Mouse (Mus musculus) left cerebral cortex, postnatal 25 days (tissue): Measurements from ENCODE around the gene Tfip11. TPM values are rescaled to one million over a fixed set of nuclear protein-coding genes. Genes with fewer than 3 reads are reported as not detected.

ENCODE experiments used
- DNase-seq, 2 experiments: peaks; one replicate each; pipeline ENCODE4 v3.0.0; 2022; ENCODE audit warnings: low spot score in 2 of 2, mixed read lengths in 1 of 2
- intact Hi-C: fragments of 180-260 bp; cut with DNase I; formaldehyde crosslinking; loops from one replicate; pipeline ENCODE4 v1.15.1; 2025
- total RNA-seq, 2 experiments: library from RNA; stranded (reverse); gene quantifications; 2 replicates each; pipeline ENCODE4 v1.2.3; 2021

Tfip11 gene
- 10 to 100 TPM; 39.9 to 40.0 TPM for total RNA-seq

DNA sequence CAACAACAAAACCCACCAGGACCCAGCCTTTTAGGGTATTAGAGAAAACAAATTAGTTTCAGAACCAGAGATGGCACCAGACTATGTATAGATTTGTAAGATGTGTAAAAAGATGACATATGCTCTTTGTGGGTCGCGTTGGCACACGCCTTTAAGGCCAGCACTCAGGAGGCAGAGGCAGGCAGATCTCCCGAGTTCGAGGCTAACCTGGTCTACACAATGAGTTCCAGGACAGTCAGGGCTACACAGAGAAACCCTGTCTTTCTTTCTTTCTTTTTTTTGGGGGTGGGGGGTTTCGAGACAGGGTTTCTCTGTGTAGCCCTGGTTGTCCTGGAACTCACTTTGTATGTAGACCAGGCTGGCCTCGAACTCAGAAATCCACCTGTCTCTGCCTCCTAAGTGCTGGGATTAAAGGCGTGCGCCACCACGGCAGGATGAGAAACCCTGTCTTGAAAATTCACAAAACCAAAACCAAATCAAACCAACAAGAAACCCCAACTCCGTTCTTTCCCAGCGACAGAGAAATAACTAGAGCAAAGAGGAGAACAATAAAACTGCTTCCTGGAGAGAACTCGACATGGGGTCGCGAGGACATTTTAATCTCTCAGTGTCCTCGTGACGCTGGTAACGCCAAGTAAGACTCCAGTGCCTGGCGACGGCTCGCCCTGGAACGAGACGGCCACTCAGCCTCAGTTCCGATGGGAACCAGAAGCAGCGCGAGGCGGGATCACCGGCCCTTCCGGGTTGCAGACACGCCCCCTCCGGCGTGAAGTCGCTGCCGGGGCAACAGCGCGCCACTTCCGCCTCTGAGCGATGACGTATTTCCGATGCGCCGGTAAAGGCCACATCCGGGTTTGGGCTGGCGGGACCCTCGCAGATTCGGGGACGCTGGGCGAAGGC, at the start of gene Tfip11:
Gene Tfip11 (plus strand): TSS at position 813 of the 900 bp plus-strand sequence.
- peak; percentile 96 to 98 for DNase-seq
- intact Hi-C loops: loop anchor here (1.0 to 2.0 kb wide), 3 partner anchors 18 to 85 kb away; partner anchors contain the start of genes Hps4, Srrd and Tpst2

DNA sequence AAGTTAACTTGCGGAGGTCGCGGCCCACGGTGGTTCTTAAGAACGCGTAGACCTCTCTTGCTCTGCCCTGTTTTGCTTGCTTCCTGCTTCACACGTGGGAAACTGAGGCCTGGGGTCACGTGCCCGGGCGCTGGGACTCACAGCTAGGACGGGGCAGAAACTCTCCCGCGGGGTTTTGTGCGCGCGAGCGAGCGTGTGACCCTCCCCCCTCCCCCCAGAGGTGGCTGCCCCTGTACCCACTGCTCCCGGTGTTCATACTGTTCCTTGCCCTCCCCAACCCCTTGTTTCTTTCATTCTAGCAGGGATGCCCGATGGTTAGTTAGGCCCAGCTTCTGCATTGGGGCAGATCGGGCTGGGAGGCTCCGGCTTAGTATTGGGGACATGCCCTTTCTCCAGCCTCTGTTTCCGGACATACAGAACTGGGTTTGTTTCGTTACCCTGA, 49.2 kb upstream of the Tfip11 start:
- no peak for DNase-seq
- intact Hi-C loops: loop anchor here (1.0 to 2.0 kb wide), 3 partner anchors 44 to 50 kb away; partner anchors contain the start of gene Tfip11

DNA sequence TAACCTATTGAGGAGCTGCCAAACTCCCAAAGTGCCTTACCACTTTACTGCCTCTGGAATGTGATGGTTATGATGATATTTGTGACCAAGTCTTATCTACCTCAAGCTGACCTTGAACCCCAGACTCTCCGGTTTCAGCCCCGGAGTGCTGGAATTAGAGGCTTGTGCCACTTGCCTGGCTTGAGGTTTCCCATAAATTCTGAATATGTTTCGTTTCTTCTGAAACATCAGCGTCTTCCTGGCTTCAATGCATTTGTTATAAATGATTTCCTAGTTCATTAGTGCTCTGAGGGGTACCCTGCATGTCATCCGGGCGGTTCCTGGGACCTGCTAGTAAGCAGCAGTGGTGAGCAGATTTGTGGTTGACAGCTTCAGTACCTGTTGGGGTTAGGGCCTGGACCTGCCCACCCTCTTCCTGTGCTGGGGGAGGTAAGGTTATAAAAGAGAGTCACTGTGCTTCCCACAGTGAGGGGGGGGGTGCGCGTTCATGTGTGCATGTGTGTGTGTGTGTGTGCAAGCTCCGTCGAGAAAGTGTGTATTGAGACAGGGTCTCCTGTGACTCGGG, 48.2 kb upstream of the Tfip11 start:
- no peak for DNase-seq
- intact Hi-C loops: loop anchor here (2.0 kb wide), 2 partner anchors 49 kb away; partner anchors contain the start of gene Tfip11

DNA sequence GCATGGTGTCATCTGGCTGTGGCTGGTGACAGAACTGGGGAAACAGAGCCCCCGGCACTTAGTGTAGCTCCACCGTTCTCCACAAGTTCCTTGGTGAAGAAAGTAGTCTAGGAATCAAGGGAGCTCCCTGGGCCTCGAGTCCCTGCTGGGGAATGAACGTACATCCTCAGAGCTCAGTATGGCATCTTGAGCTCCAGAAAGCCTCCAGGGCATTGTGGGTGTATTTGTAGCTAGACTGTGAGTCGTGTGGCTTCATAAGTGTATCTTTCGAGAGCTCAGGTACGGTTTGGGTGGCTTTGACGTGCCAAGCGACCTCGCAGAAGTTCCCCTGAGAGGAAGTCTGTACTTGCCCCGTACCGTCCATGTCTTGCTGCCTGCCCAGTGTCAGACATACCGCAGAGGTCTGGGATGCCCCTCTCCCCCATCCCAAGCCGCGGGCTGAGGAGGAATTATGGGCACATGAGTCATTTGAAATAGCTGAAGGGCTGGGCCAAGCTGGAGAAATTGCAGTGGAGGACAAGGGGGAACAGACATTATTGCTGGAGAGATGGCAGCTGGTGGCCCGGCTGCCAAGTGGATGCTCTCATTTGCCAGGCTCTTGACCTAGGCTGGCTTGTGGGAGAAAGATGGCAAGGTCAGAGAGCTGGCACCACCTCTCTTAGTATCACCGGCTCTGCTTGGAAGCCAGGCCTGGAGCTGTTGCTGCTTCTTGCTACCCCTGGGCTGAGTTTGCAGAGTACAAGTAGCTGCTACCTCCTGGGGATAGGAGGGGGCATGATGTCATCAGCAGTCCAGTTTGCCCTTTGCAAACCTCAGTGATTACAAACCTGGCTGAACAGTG, 46.8 kb upstream of the Tfip11 start:
- intact Hi-C loops: no loop called here
- DNase-seq: no peak

DNA sequence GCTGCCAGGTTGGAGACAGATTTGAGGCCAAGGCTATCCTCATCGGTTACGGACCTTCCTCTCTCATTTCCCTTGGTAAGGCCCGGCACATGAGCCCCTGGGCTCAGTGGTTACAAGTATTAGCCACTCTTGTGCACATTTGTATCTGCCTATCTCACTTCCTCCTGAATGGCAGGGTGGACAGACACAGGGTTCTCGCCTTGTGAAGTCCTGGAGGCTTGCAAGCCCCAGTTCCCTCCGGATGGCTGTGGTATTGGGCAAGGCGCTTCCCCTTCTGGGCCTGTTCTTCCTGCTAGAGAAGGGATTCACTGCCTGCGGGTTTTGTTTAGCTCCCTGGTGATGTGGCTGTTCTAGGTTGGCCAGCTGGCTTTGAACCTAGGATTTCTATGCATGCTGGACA, 46.0 kb upstream of the Tfip11 start:
- intact Hi-C loops: no loop called here
- DNase-seq: peak in 1 of 2 experiments; percentile 45

DNA sequence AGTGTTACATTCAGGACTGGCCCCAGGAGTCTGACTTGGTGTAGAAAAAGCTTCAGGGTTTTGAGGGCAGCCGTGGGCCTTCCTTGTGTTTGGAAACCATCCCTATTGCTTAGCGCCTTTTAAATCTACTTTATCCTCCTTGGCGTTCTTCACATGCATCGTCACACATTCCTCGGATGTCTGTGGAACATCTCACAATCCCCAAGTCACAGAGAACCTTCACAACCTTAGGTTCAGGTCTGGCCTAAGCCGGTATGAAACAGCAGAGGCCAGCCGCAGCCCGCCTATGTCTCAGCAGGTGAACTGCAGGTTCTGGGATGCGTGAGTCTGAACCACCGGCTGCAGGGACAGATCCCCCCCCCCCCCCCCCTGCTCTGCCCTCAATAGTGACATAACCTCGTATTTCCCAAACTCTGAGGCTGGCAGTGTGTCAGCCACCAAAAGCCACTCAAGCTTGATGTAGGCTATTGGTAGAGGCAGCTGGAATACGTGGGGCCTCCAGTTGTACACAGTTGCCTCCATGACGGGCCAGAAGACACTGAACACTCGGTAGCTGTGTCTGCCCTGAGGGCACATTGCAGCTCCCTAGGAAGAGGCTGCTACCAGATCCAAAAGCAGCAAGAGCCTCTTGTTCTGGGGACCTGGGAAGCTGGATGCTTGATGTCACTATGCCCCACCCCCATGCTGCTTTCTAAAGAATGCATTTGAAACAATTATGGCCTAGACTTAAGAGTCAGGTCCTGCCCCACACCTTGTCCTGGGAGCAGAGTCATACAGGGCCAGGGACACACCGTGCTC, 45.1 kb upstream of the Tfip11 start:
- DNase-seq: no peak
- intact Hi-C loops: no loop called here

DNA sequence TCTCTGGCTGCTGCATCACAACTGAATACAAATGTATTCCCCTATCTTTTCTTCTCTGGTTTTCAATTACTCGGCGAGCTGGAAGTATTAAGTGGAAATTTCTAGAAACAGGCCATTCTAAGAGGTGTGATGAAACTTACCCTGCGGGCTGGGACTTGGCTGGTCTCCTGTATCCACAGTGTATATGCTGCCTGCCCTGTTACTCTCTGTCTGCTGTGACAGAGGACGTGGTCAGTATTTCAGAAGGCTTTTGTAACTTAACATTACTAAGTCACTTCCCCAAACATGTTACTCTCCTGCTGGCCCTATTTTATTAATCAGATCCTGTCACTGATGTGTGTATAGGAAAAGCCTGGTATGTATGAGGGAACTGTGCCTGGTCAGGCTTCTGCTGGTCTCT, 44.5 kb upstream of the Tfip11 start:
- no peak for DNase-seq

DNA sequence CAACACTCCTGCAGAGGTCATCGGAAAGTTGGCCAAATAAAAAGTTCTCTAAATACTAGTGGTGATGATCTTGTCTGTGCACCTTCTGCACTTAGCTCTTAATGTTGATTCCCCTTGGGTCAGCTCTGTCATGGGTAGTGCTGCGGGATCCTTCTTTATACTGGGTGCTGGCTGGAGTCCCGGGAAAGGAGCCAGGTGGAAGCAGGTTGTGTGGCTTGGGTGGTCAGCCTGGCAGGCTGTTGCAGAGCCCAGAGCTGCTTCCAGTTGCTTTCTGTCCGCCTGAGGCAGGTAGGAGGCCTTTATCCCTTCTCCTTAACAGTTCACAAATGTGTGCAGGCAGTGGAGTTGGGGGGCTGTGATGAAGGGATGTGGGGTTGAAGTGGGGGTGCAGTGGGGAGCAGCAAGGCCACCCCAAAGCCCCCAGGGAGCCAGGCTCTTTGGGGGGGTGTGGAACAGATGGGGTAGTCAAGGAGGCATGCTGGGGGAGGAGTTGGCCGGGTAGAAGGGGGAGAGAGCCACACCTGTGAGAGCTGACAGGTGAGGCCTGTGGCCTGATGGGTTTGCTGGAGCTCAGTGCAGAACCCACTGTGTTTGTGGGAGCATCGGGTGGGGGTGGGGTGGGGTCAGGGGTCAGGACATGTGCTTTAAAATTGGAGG, 43.9 kb upstream of the Tfip11 start:
- DNase-seq: no peak
- intact Hi-C loops: no loop called here

More for the DNA sequence above, 44.5 kb upstream of the Tfip11 start:
- intact Hi-C loops: no loop called here

DNA sequence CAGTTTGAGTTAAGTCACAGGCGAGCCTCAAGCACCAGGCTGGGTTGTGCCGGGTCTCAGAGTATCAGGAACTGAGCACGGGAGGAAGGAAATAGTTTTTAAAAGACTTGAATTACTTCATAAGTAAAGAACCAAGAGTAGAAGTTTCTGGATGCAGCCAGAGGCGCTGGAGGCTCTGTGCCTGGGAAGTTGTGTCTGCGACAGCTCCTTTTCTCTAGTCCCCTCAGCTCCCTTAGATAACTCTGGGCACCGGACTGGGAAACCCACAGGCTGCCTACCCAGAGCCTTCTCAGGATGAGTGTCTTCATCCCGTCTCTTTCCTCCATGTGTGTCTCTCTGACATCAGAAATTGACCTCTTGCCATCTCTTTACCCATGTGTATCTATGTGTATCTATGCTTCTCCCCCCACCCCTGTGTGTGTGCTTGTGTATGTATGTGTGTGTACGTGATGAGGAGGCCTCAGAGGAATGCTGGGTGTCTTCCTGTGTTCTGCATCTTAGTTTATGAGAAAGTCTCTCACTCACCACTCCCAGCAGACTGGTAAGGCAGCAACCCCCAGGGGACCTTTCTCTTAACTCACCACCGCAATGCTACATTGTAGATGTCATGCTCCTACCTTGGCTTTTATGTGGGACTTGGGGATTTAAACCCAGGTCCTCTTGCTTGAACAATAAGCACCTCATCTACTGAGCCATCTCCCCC, 43.2 kb upstream of the Tfip11 start:
- DNase-seq: no peak

DNA sequence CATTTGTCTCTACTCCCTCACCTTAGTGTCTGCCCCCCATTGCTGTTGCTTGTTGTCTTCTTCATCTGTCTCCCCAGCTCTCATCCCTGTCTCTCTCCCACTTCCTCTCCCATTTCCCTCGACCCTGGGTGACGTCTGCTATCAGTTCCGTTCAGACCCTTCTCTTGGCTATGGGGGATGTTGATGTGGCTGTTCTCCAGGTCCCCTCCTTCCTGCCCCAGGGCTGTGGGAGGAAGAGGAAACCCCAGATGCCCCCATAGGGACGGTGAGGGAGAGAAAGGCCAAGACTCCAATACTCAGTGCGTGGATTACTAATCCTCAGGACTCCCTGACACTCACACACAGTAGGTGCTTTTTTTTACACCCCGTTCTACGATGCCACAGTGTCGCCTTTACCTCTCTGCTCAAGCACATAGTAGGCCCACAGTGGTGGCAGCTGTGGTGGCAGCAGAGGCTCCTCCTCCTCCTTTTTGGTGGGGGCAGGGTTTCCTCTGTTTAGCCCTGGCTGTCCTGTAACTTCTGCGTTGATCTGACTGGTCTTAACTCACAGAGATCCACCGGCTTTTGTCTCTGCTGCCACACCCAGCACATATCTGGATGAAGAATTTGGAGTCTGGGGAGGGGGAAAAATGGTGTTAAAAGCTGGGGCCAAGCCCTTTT, 42.5 kb upstream of the Tfip11 start:
- DNase-seq: no peak
- intact Hi-C loops: no loop called here

More for the DNA sequence above, 43.2 kb upstream of the Tfip11 start:
- intact Hi-C loops: no loop called here

DNA sequence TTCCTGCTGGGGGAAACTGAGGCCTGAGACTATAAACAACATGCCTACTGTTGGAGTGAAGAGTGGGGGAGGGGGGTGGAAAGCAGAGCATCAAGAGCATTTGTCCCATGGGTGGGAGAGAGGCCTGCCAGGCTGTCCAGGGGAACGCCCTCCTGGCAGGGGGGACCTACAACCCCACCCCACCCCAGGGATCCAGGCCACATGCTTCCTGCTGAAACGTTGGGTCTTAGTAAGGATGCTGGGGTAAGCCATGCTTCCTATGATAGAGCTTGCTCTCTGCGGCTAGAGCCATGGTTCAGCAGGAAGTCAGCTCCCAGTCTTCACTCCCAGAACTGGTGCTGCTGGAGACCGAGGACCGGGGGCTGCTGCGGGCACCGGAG, 42.0 kb upstream of the Tfip11 start:
- no peak for DNase-seq
- intact Hi-C loops: no loop called here

DNA sequence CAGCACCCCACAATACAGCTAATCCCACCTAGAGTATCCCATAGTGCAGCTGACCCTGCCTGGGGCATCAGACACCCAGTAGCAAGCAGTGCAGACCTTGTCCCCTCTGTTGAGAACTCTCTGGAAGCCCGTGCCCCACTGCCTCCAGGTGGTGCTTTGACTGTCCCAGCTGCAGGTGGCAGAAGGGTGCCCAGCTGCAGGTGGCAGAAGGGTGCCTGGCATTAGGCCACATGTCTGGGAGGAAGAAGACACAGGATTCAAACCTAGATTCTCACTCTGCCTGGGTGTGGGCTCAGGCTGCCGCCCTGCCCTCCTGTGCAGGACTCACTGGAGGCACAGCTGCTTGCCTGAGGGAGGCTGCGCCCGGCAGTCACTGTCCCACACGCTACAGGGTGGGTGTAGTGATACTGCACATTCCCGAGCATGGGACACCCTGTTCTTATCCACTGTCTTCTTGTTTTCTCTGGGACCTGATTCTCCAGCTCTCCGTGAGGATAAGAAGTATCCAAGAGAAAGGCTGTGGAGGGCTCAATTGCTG, 40.5 kb upstream of the Tfip11 start:
- no peak for DNase-seq
- intact Hi-C loops: no loop called here

DNA sequence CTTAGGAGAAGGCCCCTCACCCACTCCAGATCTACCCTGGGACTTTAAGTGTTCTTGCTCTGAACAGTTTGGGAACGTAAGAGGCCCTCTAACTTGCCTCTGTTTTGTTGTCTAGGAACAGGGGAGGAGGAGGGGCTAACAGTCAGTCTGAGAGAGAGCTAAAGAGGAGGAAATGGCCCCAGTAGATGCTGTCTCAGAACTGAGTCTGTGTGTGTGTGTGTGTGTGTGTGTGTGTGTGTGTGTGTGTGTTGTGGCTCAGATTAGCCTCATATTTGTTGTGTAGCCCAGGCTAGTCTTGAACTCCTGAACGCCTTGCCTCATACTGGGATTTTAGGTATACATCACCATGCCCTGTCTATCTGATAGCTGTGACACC, 39.6 kb upstream of the Tfip11 start:
- intact Hi-C loops: no loop called here

DNA sequence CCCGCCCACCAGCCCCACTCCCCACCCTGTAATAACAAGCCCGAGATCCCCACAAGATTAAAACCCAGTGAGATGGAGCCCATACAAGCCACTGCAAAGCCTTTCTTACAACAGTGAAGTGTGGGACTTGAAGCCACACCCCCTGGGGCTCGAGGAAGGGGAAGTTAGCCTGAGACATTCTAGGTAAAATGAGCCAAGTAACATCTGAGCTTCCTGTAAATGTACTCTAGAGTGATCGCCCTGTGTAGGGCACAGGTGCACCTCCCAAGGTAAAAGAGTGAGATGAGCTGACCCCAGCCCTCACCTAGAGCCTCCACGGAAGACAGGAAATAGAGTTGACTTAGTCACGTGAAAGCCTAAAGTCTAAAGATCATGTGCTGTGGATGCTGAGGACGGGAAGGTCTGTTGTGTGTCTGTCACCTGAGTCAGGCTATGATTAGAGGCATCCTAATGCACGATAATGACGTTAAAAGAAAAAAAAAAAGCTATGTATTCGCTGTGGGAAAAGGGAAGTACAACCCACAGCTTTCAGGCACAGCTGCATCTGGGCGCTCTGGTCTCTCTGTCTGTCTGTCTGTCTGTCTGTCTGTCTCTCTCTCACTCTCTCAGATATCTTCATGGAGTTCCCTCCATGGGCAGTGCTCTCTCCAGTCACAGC, 39.0 kb upstream of the Tfip11 start:
- no peak for DNase-seq
- intact Hi-C loops: no loop called here

More for the DNA sequence above, 39.6 kb upstream of the Tfip11 start:
- DNase-seq: no peak

DNA sequence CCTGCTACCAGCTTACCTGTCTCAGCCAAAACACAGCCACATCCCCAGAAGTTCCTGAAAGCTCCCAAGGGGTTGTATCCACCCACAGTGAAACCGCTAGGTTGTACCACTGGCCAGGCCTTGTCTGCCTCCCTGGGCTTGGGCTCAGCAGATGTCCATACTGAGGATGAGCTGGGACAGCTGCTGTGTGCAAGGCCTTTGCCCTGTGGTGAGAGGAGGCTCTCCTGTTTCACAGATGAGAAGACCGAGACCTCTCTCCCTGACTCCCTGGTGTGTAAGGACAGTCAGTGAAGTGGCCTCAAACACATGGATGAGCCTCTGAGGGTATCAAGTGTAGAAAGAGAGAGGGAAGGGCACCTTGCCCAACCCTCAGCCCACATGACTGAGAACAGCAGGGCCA, 38.5 kb upstream of the Tfip11 start:
- no peak for DNase-seq
- intact Hi-C loops: no loop called here

DNA sequence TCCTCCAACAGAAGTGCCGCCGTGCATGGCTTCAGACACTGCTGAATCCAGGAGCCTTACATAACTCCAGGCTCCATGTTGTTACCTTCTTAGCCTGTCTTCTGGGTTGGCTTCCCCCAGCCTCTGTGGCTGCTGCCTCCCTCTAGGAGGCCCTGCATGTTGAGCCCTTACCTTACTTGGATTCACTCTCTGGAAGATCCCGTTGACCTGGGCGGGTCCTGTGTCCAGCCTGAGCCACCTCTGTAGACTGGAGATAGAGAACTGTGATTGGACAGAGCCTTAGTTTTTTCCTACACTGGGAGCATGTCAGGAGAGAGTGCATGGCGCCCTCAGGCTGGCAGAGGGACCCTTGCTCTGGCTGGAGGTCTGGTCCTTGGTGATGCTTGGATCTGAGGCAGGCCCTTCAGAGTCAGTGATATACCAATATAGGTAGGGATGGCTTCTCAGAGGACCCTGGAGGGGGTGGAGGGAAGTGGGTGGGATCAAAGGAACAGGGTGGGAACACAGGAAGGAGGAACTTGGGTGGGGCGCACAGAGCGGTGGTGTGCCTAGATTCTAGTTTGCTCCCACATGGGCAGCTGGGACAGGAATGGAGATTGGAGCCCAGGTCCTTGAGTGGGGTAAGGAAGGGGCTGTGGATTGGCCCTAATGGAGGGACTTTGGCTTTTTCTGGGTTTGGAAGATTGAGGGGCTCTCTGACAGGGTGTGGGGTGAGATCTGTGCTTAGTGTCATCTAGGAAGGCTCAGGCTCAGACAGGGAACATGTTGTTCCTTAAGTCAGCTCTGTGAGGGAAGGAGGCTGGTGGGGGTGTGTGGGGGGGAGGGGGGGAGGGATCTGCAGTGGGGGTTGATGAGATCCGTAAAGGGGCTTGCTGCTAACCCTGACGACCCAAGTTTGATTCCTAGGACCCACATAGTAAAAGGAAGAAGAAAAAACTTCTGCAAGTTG, 37.7 kb upstream of the Tfip11 start:
- DNase-seq: no peak
- intact Hi-C loops: no loop called here
